Mouse (Mus musculus): Measurements from ENCODE around the gene Setdb1.

Setdb1 gene

DNA sequence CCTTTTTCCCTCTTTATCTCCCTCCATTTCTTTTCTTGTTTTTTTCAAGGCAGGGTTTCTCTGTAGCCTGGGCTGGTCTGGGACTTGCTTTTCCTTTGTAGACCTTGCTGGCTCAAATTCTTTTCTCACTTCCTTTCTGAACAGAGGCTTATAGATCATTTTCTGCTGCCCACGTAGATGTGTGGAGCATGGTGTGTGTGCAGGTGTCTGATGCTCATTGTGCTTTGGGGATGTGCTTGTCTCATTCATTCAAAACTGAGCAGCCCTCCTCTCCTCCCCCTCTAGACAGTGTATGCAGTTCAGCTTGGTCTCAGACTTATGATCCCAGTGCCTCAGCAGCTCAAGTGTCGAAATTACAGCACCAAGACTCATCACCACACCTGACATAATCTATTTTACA is 37.9 kb downstream of the Setdb1 start:
- no peak for DNase-seq (ENCODE audit: low read depth, low spot score)

DNA sequence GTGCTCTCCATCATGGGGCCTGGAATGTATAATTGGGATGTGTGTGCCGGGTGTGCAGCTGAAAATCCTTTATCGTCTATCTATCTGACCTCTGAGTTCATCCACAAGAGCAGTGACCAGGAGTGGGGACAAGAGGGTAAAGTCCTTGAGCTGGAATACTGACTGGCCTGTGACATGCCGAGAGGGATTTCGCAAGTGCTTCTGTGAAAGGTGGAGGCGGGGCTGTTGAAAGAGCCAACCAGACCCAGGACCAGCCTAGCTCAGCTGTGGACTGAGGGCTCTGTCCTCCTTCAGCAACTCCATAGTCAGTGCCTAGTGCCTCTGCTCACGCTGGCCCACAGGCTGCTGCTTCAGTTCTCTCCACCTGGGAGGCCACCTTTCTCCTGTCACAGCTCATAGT is 38.5 kb downstream of the Setdb1 start:
- peak; percentile 48 for DNase-seq (ENCODE audit: low read depth, low spot score)

DNA sequence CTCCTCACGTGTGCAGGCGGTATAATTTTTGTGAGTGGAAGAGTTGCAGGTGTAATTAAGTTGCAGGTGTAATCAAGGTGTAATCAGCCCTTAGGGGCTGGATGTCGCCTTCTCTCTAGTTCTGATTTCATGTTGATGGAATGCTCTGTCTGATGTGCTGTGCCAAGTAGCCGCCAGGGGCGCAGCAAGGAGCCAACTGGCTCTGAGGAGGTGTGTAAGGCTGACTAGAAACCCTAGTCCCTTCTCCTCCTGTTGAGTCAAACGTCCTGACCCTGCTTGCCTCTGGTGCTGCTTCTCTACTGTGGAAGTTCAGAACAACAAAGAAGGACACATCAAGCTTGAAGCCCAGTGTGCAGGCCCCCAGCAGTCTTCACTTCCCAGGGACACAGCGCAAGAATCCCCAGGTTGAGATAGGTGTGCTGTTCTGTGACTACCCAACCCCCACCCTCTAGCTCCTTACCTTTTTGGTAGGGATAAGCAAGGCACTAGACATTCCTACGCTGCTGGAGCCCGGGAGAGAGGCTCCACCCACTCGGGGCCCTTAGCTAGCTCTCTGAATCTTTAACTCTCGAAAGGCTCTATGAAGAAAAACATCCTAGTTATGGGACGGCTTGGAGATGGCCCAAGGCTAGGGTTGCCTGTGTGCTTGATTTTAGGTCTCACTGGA is 39.5 kb downstream of the Setdb1 start:
- peak; percentile 93 for DNase-seq (ENCODE audit: low read depth, low spot score)

DNA sequence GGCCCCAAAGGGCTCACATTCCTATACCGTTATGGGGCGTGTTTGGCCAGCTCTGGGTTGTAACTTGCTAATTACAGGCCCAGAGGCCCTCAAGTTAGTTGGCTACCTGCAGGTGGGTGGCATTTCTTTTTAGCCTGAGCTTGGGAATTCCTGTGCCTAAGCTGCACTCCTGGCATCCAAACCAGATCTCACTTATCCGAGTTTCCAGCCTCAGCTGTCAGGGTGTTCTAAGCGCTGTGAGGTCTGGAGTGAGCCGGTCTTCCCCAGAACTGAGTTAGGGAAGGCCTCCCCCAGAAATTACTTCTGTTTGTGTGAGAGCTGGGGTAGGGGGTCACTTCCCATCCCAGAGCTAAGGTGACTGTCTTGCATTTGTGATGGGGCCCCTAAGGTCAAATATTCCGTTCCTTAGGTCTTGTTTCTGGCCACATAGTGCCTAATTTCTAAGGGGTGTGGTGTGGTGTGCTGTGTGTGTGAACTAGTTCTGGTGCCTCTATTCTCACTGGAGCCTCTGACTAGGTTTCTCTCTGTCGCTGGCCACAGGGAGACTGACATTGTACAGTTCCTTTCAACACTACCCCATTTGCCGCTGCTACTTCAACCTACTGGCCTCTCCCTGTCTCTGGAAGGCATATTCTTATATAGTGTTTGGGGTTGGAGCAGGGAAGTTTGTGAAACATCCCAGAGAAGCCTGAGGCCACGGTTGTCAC is 41.0 kb downstream of the Setdb1 start:
- DNase-seq (ENCODE audit: low read depth, low spot score), result no peak

DNA sequence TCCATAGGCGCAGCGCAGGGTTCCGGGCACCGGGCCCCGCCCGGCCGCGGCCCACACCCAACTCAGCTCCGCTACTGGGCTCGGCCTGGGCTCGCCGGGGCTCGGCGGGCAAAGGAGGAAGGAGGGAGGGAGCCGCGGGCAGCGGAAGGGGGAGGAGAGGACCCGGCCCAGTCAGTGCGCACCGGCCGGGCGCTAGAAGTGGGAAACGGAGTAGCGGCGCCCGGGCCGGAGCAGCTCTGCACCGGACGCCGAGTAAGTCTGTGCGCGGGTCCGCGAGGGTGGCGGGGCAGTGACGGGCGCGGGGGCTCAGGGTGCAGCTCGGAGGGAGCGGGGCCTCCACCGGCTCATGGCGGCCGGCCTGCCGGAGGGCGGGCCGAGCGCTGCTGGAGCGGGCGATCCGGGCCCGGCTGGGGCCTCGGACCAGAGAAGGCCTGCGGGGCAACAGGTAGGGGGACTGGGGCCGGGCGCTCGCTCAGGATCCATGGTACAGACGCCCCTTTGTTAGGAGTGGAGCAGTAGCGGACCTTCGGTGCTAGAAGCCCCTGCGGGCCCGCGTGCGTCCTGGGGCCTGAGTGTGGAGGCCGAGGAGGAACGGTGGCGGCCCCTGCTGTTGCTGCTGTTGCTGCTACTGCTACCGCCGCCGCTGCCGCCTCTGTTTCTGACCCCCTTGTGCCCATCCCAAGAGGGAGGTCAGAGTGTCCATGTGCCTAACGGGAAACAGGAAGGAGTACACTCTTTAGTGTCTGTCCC is 41.7 kb downstream of the Setdb1 start:
- DNase-seq (ENCODE audit: low read depth, low spot score), result peak; percentile 90

DNA sequence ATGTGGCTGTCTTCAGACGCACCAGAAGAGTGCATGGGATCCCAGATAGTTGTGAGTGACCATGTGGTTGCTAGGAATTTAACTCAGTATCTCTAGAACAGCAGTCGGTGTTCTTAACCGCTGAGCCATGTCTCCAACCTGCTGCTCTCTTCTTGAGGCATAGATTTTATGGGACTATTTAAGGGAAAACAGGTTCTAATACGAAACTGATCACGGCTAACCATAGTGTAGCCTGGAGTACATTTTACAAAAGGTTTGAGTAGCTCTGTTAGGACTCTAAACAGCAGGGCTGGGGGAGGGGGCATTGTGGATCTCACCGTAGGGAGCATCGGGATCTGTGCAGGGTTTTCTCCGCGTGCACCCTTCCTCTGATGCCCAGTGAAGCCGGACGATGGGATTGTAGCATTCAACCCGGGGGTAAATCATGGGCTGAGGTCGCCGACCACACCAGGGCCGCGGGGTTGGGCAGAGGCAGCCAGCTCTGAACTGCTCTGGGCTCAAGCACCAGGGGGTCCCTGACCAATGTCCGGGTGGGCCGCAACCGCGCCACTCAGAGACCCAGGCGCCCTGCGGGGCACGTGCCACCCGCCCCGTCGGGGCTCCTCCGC is 42.4 kb downstream of the Setdb1 start, which contains the start of gene Cers2:
Gene Cers2 (plus strand): TSS at position 306 of the 608 bp plus-strand sequence.
- DNase-seq (ENCODE audit: low read depth, low spot score), result peak; percentile 61

DNA sequence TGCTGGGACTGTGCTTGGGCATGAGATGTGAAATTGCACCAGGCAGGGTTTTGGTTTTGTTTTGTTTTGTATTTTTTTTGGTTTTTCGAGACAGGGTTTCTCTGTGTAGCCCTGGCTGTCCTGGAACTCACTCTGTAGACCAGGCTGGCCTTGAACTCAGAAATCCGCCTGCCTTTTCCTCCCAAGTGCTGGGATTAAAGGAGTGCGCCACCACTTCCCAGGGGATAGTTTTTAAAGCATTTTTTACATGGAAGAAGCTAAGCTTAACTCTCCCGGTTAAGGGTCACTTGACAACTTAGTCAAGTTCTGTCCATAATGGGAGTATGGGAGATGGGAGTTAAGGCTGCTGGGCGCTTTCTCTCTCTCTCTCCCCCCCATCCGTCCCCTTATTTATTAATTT is 42.9 kb downstream of the Setdb1 start:
- no peak for DNase-seq (ENCODE audit: low read depth, low spot score)

DNA sequence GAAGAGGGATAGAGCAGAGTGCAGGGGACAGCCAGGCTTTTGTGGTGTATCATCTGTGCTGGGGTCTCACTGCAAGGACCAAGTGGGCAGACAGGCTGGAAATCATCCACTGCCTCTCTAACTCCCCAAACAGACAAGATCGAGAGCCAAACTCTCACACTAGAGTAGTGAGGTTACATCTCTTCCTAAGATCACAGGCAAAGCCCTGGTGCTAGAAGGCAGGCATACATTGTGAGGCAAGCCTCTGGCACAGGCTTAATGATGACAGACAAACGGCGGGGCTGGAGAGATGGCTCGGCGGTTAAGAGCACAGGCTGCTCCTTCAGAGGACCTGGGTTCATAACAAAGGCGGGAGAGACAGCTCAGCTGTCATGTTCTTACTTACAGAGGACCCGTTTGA is 43.5 kb downstream of the Setdb1 start:
- DNase-seq (ENCODE audit: low read depth, low spot score), result no peak

DNA sequence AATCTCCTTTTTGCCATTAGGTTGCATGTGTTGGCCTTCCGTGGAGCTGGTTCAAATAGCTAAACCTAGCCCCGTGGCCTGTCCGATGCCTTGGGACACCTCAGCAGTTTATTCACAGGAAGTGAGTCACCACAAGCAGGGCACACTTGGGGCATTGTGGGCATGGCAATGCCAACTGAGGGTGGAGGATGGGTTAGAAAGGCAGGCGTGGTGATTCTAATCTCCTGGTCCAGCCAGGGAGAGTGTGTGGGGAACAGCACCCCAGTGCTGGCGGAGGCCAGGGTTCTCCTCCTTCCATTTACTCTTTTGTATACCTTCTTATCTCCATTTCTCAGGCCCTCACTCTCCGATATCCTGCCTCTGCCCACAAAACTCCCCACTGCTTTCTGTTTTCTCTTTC is 44.4 kb downstream of the Setdb1 start:
- DNase-seq (ENCODE audit: low read depth, low spot score), result no peak

DNA sequence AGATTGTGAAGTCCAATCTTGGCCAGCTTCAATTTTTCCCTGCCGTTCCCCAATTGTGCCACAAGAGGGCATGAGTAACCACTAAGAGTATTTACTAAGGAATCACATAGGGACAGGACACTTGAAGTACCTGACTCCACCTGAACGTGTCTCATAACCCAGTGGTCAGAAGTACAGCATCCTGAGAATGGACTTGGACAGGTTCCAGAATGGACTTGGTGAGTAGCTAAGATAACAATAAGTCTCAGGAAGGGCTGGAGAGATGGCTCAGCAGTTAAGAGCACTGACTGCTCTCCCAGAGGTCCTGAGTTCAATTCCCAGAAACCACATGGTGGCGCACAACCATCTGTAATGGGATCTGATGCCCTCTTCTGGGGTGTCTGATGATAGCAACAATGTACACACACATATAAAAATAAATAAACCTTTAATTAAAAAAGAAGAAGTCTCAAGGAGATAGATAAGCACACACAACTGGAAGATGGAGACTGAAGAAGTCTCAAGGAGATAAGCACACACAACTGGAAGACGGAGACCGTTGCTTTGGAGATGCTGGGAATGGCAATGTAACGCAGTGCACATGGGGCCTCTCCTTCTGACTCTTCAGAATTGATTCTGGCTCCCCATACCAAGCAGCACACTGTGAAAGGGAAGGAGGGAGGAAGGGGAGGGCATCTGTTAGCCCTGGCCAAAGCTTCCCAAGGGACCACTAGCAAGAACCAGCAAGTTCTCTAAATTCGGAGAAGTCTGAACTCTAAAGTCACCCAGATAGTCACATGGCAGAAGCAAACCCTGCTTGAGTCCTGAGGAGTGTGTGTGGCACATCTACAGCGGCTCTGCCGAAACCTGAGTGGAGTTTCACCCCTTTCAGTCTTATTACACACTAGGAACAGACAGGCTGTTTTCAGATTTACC is 45.8 kb downstream of the Setdb1 start:
- DNase-seq (ENCODE audit: low read depth, low spot score), result peak; percentile 85

DNA sequence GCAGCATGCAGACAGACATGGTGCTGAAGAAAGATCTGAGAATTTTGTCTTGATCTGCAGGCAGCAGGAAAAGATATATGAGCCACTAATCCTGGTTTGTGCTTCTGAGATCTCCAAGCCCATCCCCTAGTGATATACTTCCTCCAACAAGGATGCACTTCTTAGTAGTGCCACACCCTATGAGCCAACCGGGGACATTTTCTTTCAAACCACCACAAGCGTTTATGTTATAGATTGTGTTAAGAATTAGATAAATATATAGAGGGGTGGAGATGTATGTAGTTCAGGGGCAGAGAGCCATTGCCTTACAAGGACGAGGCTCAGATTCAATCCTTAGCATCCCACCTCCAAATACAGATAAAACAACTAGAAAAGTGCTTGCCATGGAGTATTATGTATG is 46.5 kb downstream of the Setdb1 start:
- no peak for DNase-seq (ENCODE audit: low read depth, low spot score)

DNA sequence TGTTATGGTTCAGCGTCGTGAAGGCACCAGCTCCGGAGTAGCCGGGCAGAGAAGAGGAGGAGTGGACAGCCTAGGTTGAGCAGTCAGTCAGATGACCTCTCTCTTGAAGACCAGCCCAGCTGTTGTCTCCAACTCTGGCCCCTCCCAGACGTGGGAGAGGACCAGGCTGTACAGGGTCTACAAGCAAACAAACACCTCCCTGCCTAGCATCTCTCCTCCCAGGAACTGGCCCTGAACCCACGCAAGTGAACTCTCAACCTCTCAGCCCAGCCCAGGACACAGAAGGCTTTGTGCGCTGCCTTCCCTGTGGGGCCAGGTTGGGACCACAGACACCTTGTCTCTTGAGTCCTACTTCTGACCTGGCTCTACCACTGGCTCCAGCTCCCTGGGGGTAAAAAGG is 49.9 kb downstream of the Setdb1 start, which contains the start of gene Anxa9:
Gene Anxa9 (minus strand): TSS at position 77 of the 400 bp plus-strand sequence.
- DNase-seq (ENCODE audit: low read depth, low spot score), result no peak

DNA sequence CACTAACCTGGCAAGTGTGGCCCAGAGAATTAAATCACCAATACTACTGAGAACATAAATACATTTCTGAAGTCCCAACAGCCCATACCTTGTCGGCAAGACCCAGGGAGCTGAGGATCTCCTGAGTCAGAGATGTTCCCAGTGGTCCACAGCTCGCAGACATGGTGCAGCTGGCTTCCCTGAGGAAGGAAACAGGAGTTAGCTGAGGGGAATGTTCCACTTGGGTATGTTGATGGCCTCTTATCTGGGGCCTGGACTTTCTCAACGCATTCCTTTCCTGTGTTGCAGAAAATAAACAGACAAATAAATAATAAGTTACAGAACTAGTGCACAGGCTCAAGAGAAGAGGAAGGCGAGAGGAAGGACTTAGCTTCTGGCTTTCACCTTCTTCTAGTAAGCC is 50.8 kb downstream of the Setdb1 start:
- DNase-seq (ENCODE audit: low read depth, low spot score), result no peak

DNA sequence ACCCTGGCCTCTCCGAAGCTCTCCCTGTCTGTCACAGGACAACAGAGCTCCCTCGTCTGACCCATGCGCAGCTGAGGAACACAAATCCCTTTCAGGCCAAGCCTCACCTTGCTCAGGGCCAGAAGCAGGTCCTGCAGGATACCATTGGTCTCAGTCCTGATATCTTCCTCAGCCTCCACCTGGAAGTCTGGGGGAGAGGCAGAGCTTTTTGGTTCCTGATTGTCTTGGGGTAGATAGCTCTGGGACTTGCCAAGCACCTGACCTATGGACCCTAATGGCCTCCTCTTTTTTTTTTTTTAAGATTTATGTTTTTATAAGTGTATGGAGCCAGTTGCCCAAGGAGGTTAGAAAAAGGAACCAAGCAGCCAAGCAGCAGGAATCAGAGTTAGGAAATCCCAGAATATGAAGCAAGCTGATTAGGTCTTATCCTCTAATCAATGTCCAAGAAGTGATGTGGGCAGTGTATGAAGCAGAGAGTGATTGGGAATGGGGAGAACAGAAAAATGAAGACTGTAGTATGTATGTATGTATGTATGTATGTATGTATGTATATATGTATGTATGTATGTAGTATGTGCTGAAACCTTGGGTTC is 55.7 kb downstream of the Setdb1 start:
- no peak for DNase-seq (ENCODE audit: low read depth, low spot score)

DNA sequence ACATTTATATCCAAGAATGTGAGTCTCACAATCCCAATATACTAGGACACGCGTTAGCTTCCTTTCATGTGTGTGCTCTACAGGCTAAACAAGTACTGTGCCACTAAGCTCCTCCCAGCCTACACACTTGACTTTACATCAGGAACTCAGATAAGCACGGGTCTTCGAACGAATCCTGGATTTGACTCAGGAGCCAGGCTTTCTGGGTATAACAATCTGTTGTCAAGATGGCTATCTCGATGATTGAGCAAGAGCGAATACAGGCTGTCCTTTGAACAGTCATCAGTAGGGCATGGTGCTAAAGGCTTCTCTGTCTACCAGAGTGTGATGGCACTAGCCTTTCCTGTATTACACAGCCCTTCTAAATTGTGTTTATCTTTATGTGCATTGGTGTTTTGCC is 59.0 kb downstream of the Setdb1 start:
- no peak for DNase-seq (ENCODE audit: low read depth, low spot score)

DNA sequence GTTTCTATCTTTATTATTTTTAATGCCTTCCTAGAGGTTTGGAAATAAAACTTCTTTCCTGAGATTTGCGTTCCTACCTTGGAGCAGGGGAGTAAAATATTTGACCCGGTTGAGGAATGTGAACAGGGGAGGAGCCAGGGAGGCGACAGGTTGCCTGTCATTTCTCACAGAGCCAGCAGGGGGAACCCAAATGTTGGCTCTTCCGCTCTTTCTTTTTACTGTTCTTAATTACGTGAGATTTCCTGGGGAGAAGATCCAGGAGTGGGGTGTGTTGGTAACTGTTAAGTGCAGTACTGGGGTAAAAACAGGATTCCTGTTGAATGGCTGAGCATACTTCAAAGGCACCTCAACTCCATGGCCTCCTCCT is 60.9 kb downstream of the Setdb1 start:
- DNase-seq (ENCODE audit: low read depth, low spot score), result peak; percentile 88

DNA sequence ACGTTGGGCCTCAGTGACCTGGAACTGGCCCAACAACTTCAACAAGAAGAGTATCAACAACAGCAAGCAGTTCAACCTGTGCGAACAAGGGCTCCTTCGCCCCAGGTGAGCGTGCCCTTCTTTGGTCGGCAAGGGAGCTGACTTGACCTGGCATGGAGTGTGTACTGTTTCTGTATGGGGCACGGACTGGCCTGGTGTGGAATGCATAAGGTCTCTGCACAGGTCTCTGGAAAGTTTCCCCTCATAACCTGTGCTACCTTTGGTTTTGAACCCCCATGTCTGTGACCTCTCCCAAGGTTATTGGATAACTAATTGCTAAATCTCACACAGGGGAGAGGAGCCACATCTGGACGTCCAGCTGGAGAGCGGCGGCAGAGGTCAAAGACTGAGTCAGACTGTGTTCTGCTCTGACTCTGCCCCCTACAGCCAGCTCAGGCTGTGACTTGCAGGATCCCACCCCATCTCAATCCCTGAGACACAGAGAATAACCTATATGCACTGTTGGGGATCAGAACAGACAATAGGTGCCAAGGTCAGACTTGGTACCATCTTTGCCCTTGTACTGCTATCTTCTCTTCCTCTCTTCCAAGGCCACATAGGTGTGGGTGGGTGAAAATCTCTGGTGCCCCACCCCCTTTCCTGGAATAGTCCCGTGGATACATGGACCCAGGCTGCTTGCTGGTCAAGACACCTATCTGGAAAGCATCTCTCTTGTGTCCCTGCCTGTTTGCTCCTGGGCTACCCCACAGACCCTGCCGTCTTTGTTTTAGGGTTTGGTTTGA is 61.5 kb downstream of the Setdb1 start:
- DNase-seq (ENCODE audit: low read depth, low spot score), result peak; percentile 63

DNA sequence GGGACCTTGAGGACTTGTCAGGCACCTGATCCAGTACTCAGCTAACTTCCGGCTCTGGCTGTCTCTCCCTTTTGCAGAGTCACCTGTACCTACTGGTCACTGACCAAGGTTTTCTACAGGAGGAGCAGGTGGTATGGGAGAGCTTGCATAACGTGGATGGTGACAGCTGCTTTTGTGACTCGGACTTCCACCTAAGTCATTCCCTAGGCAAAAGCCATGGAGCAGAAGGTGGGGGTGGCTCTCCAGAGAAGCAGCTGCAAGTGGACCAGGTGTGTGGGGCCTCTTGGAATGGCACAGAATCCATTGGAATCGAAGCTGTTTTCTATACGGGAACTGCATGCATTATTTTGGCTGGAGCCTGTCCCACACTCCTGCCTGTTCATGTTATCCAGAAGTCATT is 62.3 kb downstream of the Setdb1 start:
- DNase-seq (ENCODE audit: low read depth, low spot score), result no peak

DNA sequence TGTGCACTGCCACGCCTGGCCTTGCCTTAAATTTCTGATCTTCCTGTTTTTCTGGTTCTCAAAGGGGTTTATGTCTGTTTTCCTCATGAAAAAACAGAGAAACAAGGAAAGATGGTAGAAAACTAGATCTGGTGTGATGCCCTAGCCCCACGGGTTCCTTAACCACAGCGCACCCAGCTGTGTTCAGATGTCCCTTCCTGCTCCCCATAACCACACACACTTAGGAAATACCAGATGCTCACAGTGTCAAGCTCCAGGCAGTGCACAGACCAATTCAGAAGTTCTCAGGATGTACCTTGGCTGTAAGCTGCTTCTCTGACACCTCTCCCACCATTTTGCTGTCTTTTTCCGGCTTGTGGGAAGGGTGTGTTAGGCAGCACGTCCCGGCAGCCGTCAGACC is 62.7 kb downstream of the Setdb1 start:
- DNase-seq (ENCODE audit: low read depth, low spot score), result no peak

DNA sequence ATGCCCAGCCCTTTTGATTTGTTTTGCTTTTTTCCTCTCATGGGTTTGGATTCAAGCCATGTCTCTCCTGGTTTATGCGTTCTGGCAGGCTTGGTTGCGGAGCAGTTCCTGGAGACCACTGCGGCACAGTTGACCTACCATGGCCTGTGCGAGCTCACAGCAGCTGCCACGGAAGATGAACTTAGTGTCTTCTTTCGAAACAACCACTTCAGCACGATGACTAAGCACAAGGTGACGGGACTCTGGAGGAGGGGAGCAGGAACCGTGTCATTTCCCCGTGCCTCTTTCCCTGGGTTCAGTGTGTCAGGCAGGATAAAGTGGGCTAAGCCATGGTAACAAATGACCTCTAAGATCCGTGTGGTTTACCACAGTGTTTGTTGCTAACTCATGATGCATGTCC is 63.5 kb downstream of the Setdb1 start:
- no peak for DNase-seq (ENCODE audit: low read depth, low spot score)
